Mouse (Mus musculus): Measurements from ENCODE around the gene Tmprss11a. TPM values are rescaled to one million over a fixed set of nuclear protein-coding genes. Genes with fewer than 3 reads are reported as not detected.

The Tmprss11a gene
- under 1 TPM in 1 of 3 experiments, not detected in 2; 0.36 TPM for polyA plus RNA-seq (2017; shearing (Covaris generic))

DNA sequence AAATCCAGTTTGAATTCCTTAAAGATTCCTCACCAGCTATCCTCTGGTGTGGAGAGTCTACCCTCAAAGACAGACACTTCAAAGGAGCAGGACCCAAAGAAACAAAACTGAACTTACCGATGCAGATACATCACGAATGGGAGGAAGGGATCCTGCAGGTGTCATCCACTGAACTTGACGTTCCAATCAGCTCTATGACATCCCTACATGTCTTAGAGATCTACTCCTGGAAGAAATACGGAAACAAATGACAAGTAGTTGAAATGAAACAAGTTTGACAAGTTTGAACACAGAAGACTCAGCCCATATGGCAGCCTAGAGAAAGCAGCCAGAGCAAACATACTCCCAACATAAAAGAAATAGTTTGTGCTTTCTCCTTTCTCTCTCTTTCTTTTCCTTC, at the start of gene Tmprss11a:
Gene Tmprss11a (minus strand): TSS at position 101 of the 400 bp plus-strand sequence.
- no peak for ATAC-seq

DNA sequence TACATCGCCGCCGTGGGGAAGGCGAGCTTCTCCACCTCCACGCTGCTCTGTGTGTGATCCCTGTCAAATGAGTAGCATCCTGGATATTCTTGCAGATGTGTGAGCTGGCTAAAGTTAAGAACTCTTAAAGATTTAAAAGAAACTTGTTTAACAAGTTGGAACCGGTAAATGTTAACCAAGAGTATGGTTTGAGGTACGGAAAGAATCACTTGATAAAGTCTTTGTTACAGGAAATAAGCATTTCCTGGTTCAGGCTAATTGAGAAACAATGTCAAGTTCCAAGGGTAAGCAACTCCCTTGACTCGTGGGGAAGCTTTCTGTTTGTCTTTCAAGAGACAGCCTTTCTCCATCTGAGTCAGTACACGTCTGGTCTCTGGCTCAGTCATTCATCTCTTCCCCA, 49.7 kb upstream of the Tmprss11a start, which contains the start of gene Tmprss11g:
Gene Tmprss11g (minus strand): TSS at position 101 of the 400 bp plus-strand sequence.
- no peak for ATAC-seq

DNA sequence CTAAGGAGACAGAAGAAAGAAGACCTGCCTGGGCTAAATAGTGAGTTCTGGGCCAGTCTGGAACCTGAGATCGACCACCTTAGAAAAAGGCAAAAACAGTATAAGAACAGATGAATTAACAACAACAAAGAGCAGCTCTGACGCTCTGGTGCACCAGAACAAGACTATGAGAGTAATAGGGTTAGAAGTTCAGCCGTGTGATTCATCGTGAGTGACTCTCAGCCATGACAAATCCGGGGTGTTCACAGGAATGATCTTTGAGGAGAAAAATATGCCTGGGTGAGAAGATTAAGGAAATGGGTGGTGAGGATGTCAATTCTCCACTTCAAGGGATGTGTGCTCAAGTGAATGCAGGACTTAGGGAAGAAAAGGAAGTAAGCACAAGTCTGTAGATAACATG, 42.7 kb upstream of the Tmprss11a start:
- no peak for ATAC-seq

DNA sequence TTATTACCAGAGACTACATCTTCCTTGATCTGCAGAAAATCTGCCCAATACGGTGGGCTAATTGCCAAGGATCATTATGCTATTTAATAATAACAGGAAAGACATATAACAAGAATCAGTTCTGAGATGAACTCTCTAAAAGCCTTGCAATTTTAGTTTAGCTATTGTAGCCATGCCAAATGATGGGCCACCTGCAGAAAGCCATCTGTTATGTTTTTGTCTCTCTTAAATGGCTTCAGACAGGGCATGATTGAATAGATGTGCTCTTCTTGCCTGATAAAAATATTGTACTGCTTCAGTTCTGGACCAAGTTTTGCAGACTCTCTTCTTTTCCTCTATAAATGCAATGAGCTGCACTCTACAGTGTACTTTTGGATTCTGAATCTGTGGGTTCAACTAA, 24.7 kb upstream of the Tmprss11a start:
- ATAC-seq = no peak

GRCm38 (mm10) chr5:86482562-86482961, 13.8 kb upstream of the Tmprss11a start:
- ATAC-seq = no peak

- no peak for ATAC-seq
Observed at GRCm38 (mm10) chr5:86482031-86482430, 13.2 kb upstream of the Tmprss11a start.

DNA sequence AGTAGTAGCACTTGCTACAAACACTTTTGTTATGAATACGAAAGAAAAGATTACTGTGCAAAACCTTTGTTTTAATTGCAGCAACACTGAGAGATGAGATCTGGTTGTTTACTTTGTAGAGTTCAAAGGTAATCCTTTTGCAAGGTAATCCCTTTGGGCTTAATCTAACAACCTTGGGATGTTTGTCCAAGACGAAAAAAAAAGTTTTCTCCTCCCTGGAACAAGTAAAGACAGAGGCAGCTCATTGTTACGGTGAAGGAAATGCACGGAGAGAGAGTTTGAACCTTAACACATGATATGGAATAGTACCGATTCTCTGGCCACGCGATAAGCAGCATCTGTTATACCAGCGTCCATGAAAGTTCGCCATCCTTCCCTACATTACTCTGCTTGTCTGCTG, 5.1 kb upstream of the Tmprss11a start:
- no peak for ATAC-seq

- ATAC-seq = no peak
Observed at GRCm38 (mm10) chr5:86439306-86439705, 29.5 kb downstream of the Tmprss11a start.

DNA sequence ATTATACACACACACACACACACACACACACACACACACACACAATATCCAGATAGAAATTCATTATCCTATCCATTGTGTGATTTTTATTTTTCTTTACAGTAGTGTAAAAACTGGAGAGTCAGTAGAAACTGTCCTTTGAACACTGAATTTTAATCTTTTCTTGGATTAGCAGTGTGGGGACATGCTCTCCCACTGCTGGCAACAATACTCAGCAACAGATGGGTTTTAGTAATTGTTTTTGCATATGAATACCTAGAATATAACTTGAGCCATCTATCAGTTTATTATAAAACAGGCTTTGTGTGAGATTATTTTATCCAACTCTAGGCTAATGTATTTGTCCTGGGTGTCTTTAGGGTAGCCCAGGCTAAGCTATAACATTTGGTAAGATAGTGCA, 30.2 kb downstream of the Tmprss11a start:
- ATAC-seq = no peak

GRCm38 (mm10) chr5:86432697-86433096, 36.1 kb downstream of the Tmprss11a start:
- ATAC-seq = peak; percentile 69

- ATAC-seq = no peak
Observed at GRCm38 (mm10) chr5:86431096-86431495, 37.7 kb downstream of the Tmprss11a start.

DNA sequence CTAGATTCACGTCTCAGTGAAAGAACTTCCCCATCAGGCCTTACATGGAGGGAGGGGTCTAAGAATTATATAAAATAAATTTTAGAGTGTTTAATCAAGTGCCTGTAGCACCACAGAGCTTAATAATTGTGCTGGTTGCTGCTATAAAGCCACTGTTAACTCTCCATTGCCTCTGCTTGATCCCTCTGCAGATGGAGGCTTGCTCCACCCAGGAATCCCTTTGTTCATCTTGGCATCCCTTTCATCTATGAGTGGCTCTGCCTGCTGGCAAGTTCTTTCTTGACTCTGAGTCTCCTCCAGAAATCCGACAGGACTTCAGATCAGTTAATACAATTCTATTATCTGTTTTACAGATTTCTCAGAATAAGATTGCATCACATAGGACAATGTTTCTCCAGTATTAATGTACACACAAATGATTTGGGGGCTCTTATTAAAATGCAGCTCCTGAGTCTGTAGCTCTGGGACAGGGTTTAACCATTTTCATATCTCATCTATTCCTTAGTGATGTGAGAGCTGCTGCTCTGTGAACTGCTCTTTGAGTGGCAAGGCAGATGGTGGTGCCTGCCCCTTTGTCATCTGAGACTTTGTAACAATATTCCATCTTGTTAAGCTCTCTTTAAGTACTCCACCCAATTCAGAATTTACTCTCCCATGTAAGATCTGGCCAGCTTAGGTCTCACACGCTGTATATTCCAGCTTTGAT, 47.3 kb downstream of the Tmprss11a start:
- no peak for ATAC-seq

GRCm38 (mm10) chr5:86419494-86419893, 49.3 kb downstream of the Tmprss11a start:
- no peak for ATAC-seq

DNA sequence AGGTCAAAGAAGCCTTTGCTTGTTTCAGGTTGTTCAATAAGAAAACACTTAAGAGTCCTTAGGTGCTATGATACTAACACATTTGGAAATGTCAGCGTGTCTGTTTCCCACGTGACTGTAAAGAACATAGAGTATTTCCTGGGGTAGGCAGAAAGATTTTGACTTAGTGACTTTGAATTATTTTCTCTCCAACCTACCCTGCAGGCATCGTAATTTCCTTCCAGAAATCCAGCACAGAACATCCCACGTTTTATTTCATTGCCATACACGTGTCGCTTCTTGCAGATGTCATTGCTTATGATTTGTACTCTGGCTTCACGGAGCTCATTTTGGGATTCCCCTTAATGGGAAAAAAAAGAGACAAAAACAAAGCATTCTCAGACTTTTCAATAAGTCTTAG, 54.5 kb downstream of the Tmprss11a start:
- ATAC-seq = no peak

DNA sequence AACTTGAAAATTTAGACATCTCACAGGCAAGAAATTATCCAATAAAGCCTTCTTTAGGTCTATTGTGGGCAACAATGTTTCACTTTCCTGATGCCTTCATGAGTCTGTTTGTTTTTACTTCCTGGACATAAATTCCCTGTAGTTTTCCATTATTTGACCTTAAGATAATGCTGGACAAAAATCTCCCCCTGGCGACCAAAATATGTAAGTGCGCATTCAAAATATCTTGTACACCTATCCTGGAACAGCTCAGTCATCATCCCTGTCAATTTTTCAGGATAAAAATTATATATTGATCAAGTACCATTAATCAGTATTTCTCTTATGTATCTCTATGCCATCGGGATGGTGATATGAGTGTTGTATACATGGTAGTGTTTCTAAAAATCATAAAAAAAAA, 58.0 kb downstream of the Tmprss11a start:
- ATAC-seq = peak; percentile 41

DNA sequence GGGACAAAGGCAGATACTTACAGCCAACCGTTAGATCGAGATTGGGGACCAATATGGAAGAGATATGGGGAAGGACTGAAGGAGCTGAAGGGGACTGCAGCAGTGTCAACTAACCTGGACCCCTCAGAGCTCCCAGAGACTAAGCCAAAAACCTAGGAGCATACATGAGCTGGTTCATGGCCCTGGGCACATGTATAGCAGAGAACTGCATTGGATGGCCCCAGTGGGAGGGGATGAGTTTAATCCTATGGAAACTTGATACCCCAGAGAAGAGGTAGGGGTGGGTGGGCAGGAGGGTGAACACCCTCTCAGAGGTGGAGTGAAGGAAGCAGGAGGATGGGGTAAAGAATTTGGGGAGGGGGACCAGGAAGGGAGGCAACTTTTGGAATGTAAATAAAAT, 60.8 kb downstream of the Tmprss11a start:
- no peak for ATAC-seq

DNA sequence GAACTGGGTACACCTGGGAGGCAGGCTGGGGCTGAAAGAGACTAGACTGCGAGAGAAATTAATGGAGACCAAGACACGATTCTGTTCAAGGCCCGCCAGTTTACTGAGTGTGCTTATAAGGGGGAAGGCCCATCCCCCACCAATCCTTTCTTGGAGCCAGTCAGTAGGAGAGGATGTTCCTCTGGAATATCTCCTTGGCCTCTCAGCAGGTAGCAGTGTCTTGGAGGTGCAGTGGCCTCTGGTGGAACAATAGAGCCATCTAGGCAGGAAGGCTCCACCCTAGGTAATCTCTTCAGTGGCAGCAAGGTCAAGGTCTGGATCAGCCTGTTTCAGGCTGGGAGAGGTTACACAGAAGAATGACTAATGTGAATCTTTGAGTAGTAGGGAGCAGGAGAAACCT, 61.6 kb downstream of the Tmprss11a start:
- no peak for ATAC-seq

DNA sequence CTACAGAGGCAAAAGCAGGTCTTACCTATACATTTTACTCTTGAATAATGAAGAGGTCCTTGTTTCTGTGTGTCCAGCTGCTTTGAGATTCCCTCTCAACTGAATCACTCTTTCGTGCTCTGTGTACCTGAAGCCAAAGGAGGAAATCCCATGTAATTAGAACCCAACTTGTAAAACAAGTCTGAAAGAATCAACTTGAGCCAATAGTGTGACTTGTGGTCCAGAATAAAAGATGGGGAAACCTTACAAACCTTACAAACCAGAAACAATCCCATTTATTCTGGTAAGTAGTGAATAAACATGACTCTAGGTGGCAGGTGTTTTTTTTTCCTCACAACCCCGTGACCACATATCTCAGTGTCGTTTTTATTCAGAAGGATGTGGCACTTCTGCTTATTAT, 95.5 kb downstream of the Tmprss11a start, which contains the start of gene Tmprss11d:
Gene Tmprss11d (minus strand): TSS at position 101 of the 400 bp plus-strand sequence.
- no peak for ATAC-seq

Other genes with a start within 250 kb of the Tmprss11a start
- gene Tmprss11c, start 179.7 kb downstream of the Tmprss11a start, polyA plus RNA-seq (2017; shearing (Covaris generic)) = not detected
- not detected for gene Tmprss11d, start 95.6 kb downstream of the Tmprss11a start, polyA plus RNA-seq (2017; shearing (Covaris generic))
- not detected for gene Tmprss11g, start 49.6 kb upstream of the Tmprss11a start, polyA plus RNA-seq (2017; shearing (Covaris generic))
- gene Tmprss11f, start 163.4 kb upstream of the Tmprss11a start, polyA plus RNA-seq (2017; shearing (Covaris generic)) = not detected
- not detected for gene Tmprss11b, start 207.4 kb upstream of the Tmprss11a start, polyA plus RNA-seq (2017; shearing (Covaris generic))

Data from inflammation-experienced regulatory T-cells, adult 6 months (primary cell).